In the genomic region with DNA sequence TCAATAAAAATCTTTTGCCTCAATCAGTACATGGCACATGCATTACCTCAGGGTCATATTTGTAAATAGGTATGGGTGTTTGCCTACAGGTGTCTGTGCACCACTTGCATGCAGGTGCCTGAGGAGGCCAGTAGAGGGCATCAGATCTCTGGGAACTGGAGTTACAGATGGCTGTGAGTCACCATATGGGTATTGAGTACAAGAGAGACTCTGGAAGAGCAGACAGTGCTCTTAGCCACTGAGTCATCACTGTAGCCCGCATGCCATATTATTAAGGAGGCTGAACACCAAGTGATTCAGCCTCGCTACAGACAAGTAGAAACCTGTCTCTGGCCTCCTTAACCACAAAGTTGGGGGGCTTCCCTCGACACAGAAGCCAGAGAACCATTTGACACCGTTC, we compare ENCODE assay signal across 11 mouse cellular contexts. TPM values are rescaled to one million over a fixed set of nuclear protein-coding genes. Genes with fewer than 3 reads are reported as not detected.
DNase-seq lines count a peak whose midpoint lies in the region; ATAC-seq and TF ChIP-seq lines count a peak whose summit lies in the region.
"Had no signal": no experiment of that assay in that cellular context is flagged by ENCODE, and none has a peak within 500 bp of the region (broad histone marks: within the 10 kb centered on the region; RNA-seq: fewer than 3 reads in every experiment).

No protein-coding gene starts in this region.

- H3K36me3 ChIP-seq in neural tube, embryonic 15.5 days = no peaks in the 10 kb centered on the region

- H3K27ac ChIP-seq in cerebellum, adult 2 months (ENCODE audit: insufficient read depth, low read length) = no peak overlapping the region
- no peak overlapping the region for H3K27ac ChIP-seq in neural tube, embryonic 15.5 days (replicated peaks)
- H3K27ac ChIP-seq: macrophage had no signal

- intact Hi-C loops in left cerebral cortex, postnatal 14 days (cut with DNase I) = no loop called here

- no peaks in the 10 kb centered on the region for H3K4me1 ChIP-seq in cerebellum, adult 2 months (ENCODE audit: control insufficient read depth, insufficient read depth, low read length)
- H3K4me1 ChIP-seq in neural tube, embryonic 15.5 days = no peaks in the 10 kb centered on the region

- no peak overlapping the region for H3K9ac ChIP-seq in neural tube, embryonic 15.5 days (replicated peaks)

- 84% methylated on average over 4 of the region's 4 CpGs for WGBS in cerebellum, adult 2 months
- 88% methylated on average over 4 of the region's 4 CpGs for WGBS in neural tube, embryonic 15.5 days

- no peak for TF ChIP-seq CTCF in cerebellum, adult 2 months (IDR thresholded peaks at IDR 0.05; ENCODE audit: borderline replicate concordance, insufficient read depth, low read depth, low read length)

- DNase-seq in cerebellum, postnatal 10 days = peak; percentile 21 to 29
- no peak for DNase-seq in cerebellum, adult 2 months
- peak; percentile 13 to 38 for DNase-seq in left cerebral cortex, postnatal 14 days (ENCODE audit: low spot score in 2 of 2)
- no peak for DNase-seq in left cerebral cortex, adult 8-10 months (ENCODE audit: low spot score in 2 of 2)
- DNase-seq in ES-CJ7 (ENCODE audit: low read depth, low spot score) = peak; percentile 77
- peak; percentile 10 for DNase-seq in layer of hippocampus, adult 9-10 months (ENCODE audit: low spot score)
- no peak for DNase-seq in frontal cortex, postnatal 36 days (ENCODE audit: low spot score in 2 of 2)
- DNase-seq: heart, postnatal 14 days had no signal

- no peak for ATAC-seq in neural tube, embryonic 15.5 days (ENCODE audit: low FRiP score)

- no peak overlapping the region for H3K4me2 ChIP-seq in neural tube, embryonic 15.5 days

- H3K4me3 ChIP-seq in cerebellum, adult 2 months (replicated peaks; ENCODE audit: insufficient read depth, low read depth, low read length) = no peak overlapping the region
- H3K4me3 ChIP-seq in neural tube, embryonic 15.5 days (replicated peaks) = no peak overlapping the region
- H3K4me3 ChIP-seq: erythroblast, embryonic 14.5 days had no signal

- H3K27me3 ChIP-seq in cerebellum, adult 2 months (ENCODE audit: control insufficient read depth, insufficient read depth, low read length) = no peaks in the 10 kb centered on the region
- H3K27me3 ChIP-seq in neural tube, embryonic 15.5 days (replicated peaks) = no peaks in the 10 kb centered on the region

- TF ChIP-seq POLR2A in cerebellum, adult 2 months (IDR thresholded peaks at IDR 0.05; ENCODE audit: borderline replicate concordance, insufficient read depth, low read length) = no peak

- no peaks in the 10 kb centered on the region for H3K9me3 ChIP-seq in neural tube, embryonic 15.5 days (replicated peaks)

RNA-seq across cellular contexts. Expression of a gene that starts 26.4 kb away (rescaled TPM):
- polyA plus RNA-seq in cerebellum, adult 2 months (2012; rRNA removed) = 55.8 and 65.3 TPM in 2 replicates
- total RNA-seq in left cerebral cortex, postnatal 14 days (2021) = 10 to 100 TPM; 75.4 to 79.0 TPM
- 10 to 100 TPM; 67.6 to 78.7 (median 76.5) TPM for total RNA-seq in left cerebral cortex, adult 8-10 months (2022)
- polyA plus RNA-seq in neural tube, embryonic 15.5 days (2015; fragmentation: Nextera tagmentation; extraction: Ambion mirVana) = 78.6 and 84.4 TPM in 2 replicates

Comparison
In these comparisons a context has a peak if more than half of its experiments do, and no peak if none do; other contexts are left out.
1. DNase-seq: peak in cerebellum, postnatal 10 days (2 of 2), left cerebral cortex, postnatal 14 days (2 of 2), ES-CJ7 (single experiment) and layer of hippocampus, adult 9-10 months (single experiment); none in cerebellum, adult 2 months (0 of 2), left cerebral cortex, adult 8-10 months (0 of 2) and frontal cortex, postnatal 36 days (0 of 2).